Mouse (Mus musculus) liver, postnatal 0 days (tissue): ENCODE results near the gene Snw1.

Experiments used
- CTCF ChIP-seq: sonication (generic); IDR thresholded peaks from 2 replicates; pipeline ENCODE4 v1.5.1; 2016; ENCODE audit warnings: antibody characterized with exemption, low read depth
- EP300 ChIP-seq: IDR thresholded peaks from 2 replicates; pipeline ENCODE4 v1.6.1; 2016; ENCODE audit warnings: antibody characterized with exemption, low read depth, mild to moderate bottlenecking

GRCm38 (mm10) chr12:87415358-87415757, 56.7 kb downstream of the Snw1 start:
- no peak for TF ChIP-seq CTCF
- TF ChIP-seq EP300: no peak
